Mouse (Mus musculus) urinary bladder, adult 18-20 months (tissue): Measurements from ENCODE around the gene Hipk1.
"Not testable (repeated sequence)": the region's sequence is repeated elsewhere in the genome, so short reads cannot be mapped to it uniquely, and the experiment has no call there.

Experiments
- DNase-seq, 2 experiments: peaks; one replicate each; pipeline ENCODE4 v3.0.0; 2022; ENCODE audit warnings: low spot score in 2 of 2, mixed read lengths in 2 of 2

Hipk1 gene

GRCm38 (mm10) chr3:103792566-103792965 is 1.2 kb upstream of the Hipk1 start:
- no peak for DNase-seq

- DNase-seq = not testable (repeated sequence)
Measured at GRCm38 (mm10) chr3:103792111-103792406, 696 bp upstream of the Hipk1 start.

- peak in 1 of 2 experiments; percentile 55 for DNase-seq
Measured at GRCm38 (mm10) chr3:103790346-103791145, 817 bp downstream of the Hipk1 start.

- peak in 1 of 2 experiments; percentile 37 for DNase-seq
Measured at GRCm38 (mm10) chr3:103789891-103790345, 1.4 kb downstream of the Hipk1 start.

GRCm38 (mm10) chr3:103789096-103789495 is 2.3 kb downstream of the Hipk1 start:
- DNase-seq = no peak

- no peak for DNase-seq
Measured at GRCm38 (mm10) chr3:103787225-103787624, 4.1 kb downstream of the Hipk1 start.

- DNase-seq = no peak
Measured at GRCm38 (mm10) chr3:103782844-103783609, 8.3 kb downstream of the Hipk1 start.

- no peak for DNase-seq
Measured at GRCm38 (mm10) chr3:103780777-103781176, 10.6 kb downstream of the Hipk1 start.

GRCm38 (mm10) chr3:103780271-103780670 is 11.1 kb downstream of the Hipk1 start:
- no peak for DNase-seq

- no peak for DNase-seq
Measured at GRCm38 (mm10) chr3:103779183-103779582, 12.2 kb downstream of the Hipk1 start.

- DNase-seq = no peak
Measured at GRCm38 (mm10) chr3:103778660-103779059, 12.7 kb downstream of the Hipk1 start.

GRCm38 (mm10) chr3:103777940-103778339 is 13.4 kb downstream of the Hipk1 start:
- no peak for DNase-seq

- DNase-seq = no peak
Measured at GRCm38 (mm10) chr3:103774009-103774408, 17.4 kb downstream of the Hipk1 start.

- no peak for DNase-seq
Measured at GRCm38 (mm10) chr3:103773508-103773907, 17.9 kb downstream of the Hipk1 start.

GRCm38 (mm10) chr3:103772846-103773245 is 18.5 kb downstream of the Hipk1 start:
- no peak for DNase-seq

GRCm38 (mm10) chr3:103771531-103772130 is 19.7 kb downstream of the Hipk1 start:
- peak in 1 of 2 experiments; percentile 59 for DNase-seq

GRCm38 (mm10) chr3:103766789-103767188 is 24.6 kb downstream of the Hipk1 start:
- DNase-seq = no peak

- no peak for DNase-seq
Measured at GRCm38 (mm10) chr3:103759261-103759970, 31.9 kb downstream of the Hipk1 start.

GRCm38 (mm10) chr3:103758456-103758855 is 32.9 kb downstream of the Hipk1 start:
- no peak for DNase-seq

GRCm38 (mm10) chr3:103756920-103757319 is 34.4 kb downstream of the Hipk1 start:
- no peak for DNase-seq

- DNase-seq = no peak
Measured at GRCm38 (mm10) chr3:103755351-103755750, 36.0 kb downstream of the Hipk1 start.

GRCm38 (mm10) chr3:103751558-103751957 is 39.8 kb downstream of the Hipk1 start:
- no peak for DNase-seq
